In the genomic region with DNA sequence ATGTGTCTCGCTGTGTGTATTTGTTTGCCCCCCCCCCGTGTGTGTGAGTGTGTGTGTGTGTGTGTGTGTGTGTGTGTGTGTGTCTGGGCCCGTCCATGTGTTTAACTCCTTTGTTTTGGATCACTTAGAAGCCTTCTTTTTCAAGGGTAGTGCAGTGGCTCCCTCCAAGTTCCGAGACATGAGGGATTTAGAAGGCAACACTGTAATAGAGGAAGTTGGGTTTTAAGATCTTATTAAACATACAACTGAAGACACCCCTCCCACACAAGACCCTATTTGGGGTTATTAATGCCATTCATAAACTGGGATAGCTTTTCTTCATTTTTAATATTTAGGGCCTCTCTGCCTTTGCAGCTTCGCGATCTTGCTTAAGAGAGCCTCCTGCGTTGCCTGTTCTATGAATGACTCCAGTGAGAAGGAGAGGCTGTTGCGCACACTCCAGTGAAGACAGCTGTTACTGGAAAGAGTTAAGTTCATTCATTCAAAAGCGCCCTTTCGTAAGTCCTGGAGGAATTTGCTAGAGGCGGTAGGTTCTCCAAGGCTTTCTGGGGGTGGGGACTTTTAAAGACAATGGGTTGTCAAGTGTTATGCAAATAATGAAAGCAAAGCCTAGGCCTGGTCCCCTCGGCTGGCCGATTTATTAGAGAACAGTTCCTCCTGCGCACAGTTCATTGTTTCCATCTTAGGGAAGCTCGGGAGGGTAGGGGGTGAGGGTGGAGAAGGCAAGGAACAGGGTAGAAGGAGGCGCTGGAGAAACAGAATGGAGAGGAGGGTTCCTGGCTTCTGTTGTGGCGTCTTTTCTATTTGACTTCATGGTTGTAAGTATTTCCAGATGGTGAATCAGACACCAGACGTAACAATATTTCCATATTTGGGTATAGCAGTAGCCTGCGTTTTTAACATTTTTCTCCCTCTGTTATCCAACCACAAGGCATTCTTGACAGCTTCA, we compare ENCODE assay signal across 8 mouse cellular contexts. TPM values are rescaled to one million over a fixed set of nuclear protein-coding genes. Genes with fewer than 3 reads are reported as not detected.
DNase-seq lines count a peak whose midpoint lies in the region; ATAC-seq and TF ChIP-seq lines count a peak whose summit lies in the region.

No protein-coding gene starts in this region.

- intact Hi-C loops in left cerebral cortex, adult 2 months (cut with DNase I) = loop anchor here (5.0 kb wide), 1 partner anchor 181 kb away; no protein-coding TSS in a partner anchor
- intact Hi-C loops in left cerebral cortex, postnatal 4 days (cut with DNase I) = no loop called here

- ATAC-seq in forebrain, embryonic 12.5 days (ENCODE audit: low FRiP score) = peak; percentile 20
- no peak for ATAC-seq in hindbrain, embryonic 15.5 days (ENCODE audit: low FRiP score, low read depth)
- ATAC-seq in lung, embryonic 14.5 days (ENCODE audit: insufficient read depth) = peak; percentile 4; the same call in 1 of the 2 replicates
- ATAC-seq in stomach, embryonic 16.5 days (ENCODE audit: insufficient read depth, low FRiP score) = peak; percentile 30

- H3K9ac ChIP-seq in forebrain, embryonic 12.5 days = peak overlapping the region; percentile 49
- H3K9ac ChIP-seq in hindbrain, embryonic 15.5 days = no peak overlapping the region
- peak overlapping the region; percentile 39 for H3K9ac ChIP-seq in lung, embryonic 14.5 days
- H3K9ac ChIP-seq in stomach, embryonic 16.5 days (ENCODE audit: low read length) = peak overlapping the region; percentile 88

- peaks cover 73% of the 10 kb centered on the region for H3K4me1 ChIP-seq in forebrain, embryonic 12.5 days
- H3K4me1 ChIP-seq in hindbrain, embryonic 15.5 days (replicated peaks) = peaks cover 55% of the 10 kb centered on the region
- peaks cover 26% of the 10 kb centered on the region for H3K4me1 ChIP-seq in lung, embryonic 14.5 days (ENCODE audit: insufficient read depth)
- H3K4me1 ChIP-seq in stomach, embryonic 16.5 days (ENCODE audit: control insufficient read depth, insufficient read depth, low read length) = peaks cover 19% of the 10 kb centered on the region

- TF ChIP-seq CTCF in left cerebral cortex, adult 2 months (IDR thresholded peaks at IDR 0.05) = no peak
- no peak for TF ChIP-seq CTCF in lung, embryonic 14.5 days (IDR thresholded peaks at IDR 0.05; ENCODE audit: low read depth)

- peaks cover 4% of the 10 kb centered on the region; the same call in 1 of the 2 replicates for H3K36me3 ChIP-seq in forebrain, embryonic 12.5 days (replicated peaks)
- H3K36me3 ChIP-seq in hindbrain, embryonic 15.5 days = no peaks in the 10 kb centered on the region
- peaks cover 17% of the 10 kb centered on the region for H3K36me3 ChIP-seq in lung, embryonic 14.5 days (ENCODE audit: insufficient read depth)
- no peaks in the 10 kb centered on the region; the same call in 1 of the 2 replicates for H3K36me3 ChIP-seq in stomach, embryonic 16.5 days (ENCODE audit: control insufficient read depth, insufficient read depth, low read length)

- peaks cover 20% of the 10 kb centered on the region for H3K27me3 ChIP-seq in forebrain, embryonic 12.5 days
- peaks cover 45% of the 10 kb centered on the region for H3K27me3 ChIP-seq in hindbrain, embryonic 15.5 days
- no peaks in the 10 kb centered on the region for H3K27me3 ChIP-seq in lung, embryonic 14.5 days (ENCODE audit: insufficient read depth, low read length)
- no peaks in the 10 kb centered on the region; the same call in 1 of the 2 replicates for H3K27me3 ChIP-seq in stomach, embryonic 16.5 days (ENCODE audit: control insufficient read depth, insufficient read depth, low read length)

- WGBS in forebrain, embryonic 12.5 days = 2% methylated on average over 19 of the region's 19 CpGs
- WGBS in hindbrain, embryonic 15.5 days = 13% methylated on average over 19 of the region's 19 CpGs
- WGBS in lung, embryonic 14.5 days = 5% methylated on average over 19 of the region's 19 CpGs
- 10% methylated on average over 19 of the region's 19 CpGs for WGBS in stomach, embryonic 16.5 days

- peak overlapping the region; percentile 80 for H3K4me2 ChIP-seq in forebrain, embryonic 12.5 days
- peak overlapping the region; percentile 97 for H3K4me2 ChIP-seq in hindbrain, embryonic 15.5 days
- peak overlapping the region; percentile 88 for H3K4me2 ChIP-seq in lung, embryonic 14.5 days
- H3K4me2 ChIP-seq in stomach, embryonic 16.5 days (ENCODE audit: low read depth, low read length) = peak overlapping the region; percentile 86

- no peak for DNase-seq in left cerebral cortex, adult 2 months (ENCODE audit: extremely low spot score in 1 of 2, low spot score in 2 of 2)
- DNase-seq in left cerebral cortex, postnatal 4 days = no peak
- DNase-seq in lung, embryonic 14.5 days = peak; percentile 80
- DNase-seq in adrenal gland, postnatal 25 days = no peak
- DNase-seq in natural killer cell, adult 2 months (ENCODE audit: low spot score in 2 of 2) = no peak

- peak overlapping the region; percentile 1; the same call in 1 of the 2 replicates for H3K4me3 ChIP-seq in left cerebral cortex, adult 2 months
- H3K4me3 ChIP-seq in forebrain, embryonic 12.5 days (replicated peaks) = peak overlapping the region; percentile 63
- H3K4me3 ChIP-seq in hindbrain, embryonic 15.5 days = peak overlapping the region; percentile 62; the same call in 1 of the 2 replicates
- peak overlapping the region; percentile 70 for H3K4me3 ChIP-seq in lung, embryonic 14.5 days (ENCODE audit: low read depth, low read length)
- peak overlapping the region; percentile 64 for H3K4me3 ChIP-seq in stomach, embryonic 16.5 days (replicated peaks; ENCODE audit: low read length)

- no peaks in the 10 kb centered on the region for H3K9me3 ChIP-seq in forebrain, embryonic 12.5 days
- no peaks in the 10 kb centered on the region for H3K9me3 ChIP-seq in hindbrain, embryonic 15.5 days
- no peaks in the 10 kb centered on the region for H3K9me3 ChIP-seq in lung, embryonic 14.5 days (ENCODE audit: low read depth, low read length)
- H3K9me3 ChIP-seq in stomach, embryonic 16.5 days (replicated peaks; ENCODE audit: control insufficient read depth, low read length) = no peaks in the 10 kb centered on the region

- peak overlapping the region; percentile 47 for H3K27ac ChIP-seq in left cerebral cortex, adult 2 months
- peak overlapping the region; percentile 75 for H3K27ac ChIP-seq in forebrain, embryonic 12.5 days
- H3K27ac ChIP-seq in hindbrain, embryonic 15.5 days (replicated peaks) = no peak overlapping the region
- peak overlapping the region; percentile 95 for H3K27ac ChIP-seq in lung, embryonic 14.5 days (ENCODE audit: low read depth)
- peak overlapping the region; percentile 95 for H3K27ac ChIP-seq in stomach, embryonic 16.5 days (ENCODE audit: low read length)

RNA-seq across cellular contexts. Expression of a gene that starts 1.5 kb away (rescaled TPM):
- total RNA-seq in left cerebral cortex, adult 2 months (2021) = 10 to 100 TPM in 1 of 2 experiments, 1 to 10 TPM in 1; 7.8 to 12.6 TPM
- total RNA-seq in left cerebral cortex, postnatal 4 days (2021) = 1 to 10 TPM; 6.3 to 6.5 TPM
- polyA plus RNA-seq in forebrain, embryonic 12.5 days (2016; fragmentation: Nextera tagmentation; extraction: Ambion mirVana) = 43.9 and 44.1 TPM in 2 replicates
- polyA plus RNA-seq in hindbrain, embryonic 15.5 days (2015; fragmentation: Nextera tagmentation; extraction: Ambion mirVana) = 6.9 and 7.1 TPM in 2 replicates
- 33.2 and 41.6 TPM in 2 replicates for polyA plus RNA-seq in lung, embryonic 14.5 days (2014; fragmentation: Nextera tagmentation; extraction: Ambion mirVana)
- polyA plus RNA-seq in stomach, embryonic 16.5 days (2015; fragmentation: Nextera tagmentation; extraction: Ambion mirVana) = 50.4 and 52.6 TPM in 2 replicates
- 5.5 and 10.6 TPM in 2 replicates for total RNA-seq in adrenal gland, postnatal 25 days (2021)

Comparison
In these comparisons a context has a peak if more than half of its experiments do, and no peak if none do; other contexts are left out.
1. H3K4me3 ChIP-seq: peak in every context shown above with its lines; median percentile 70 in lung, embryonic 14.5 days; 64 in stomach, embryonic 16.5 days; 63 in forebrain, embryonic 12.5 days; 62 in hindbrain, embryonic 15.5 days; 1 in left cerebral cortex, adult 2 months.